Mouse (Mus musculus): ENCODE results near the gene Mrgprh. TPM values are rescaled to one million over a fixed set of nuclear protein-coding genes. Genes with fewer than 3 reads are reported as not detected.

Mrgprh gene
- not detected in 2 replicates for polyA plus RNA-seq (2021; fragmentation: Nextera tagmentation)
- long read RNA-seq, experiment 1, result 0 reads
- long read RNA-seq, experiment 2, result 0 reads

GRCm38 (mm10) chr17:12875734-12876133 lies at the start of gene Mrgprh:
Gene Mrgprh (plus strand): TSS chr17:12876034.

GRCm38 (mm10) chr17:12868043-12868442 lies 7.8 kb upstream of the Mrgprh start, which contains the start of gene Mas1:
Gene Mas1 (minus strand): TSS chr17:12868143.

GRCm38 (mm10) chr17:12909361-12910280 lies 33.8 kb downstream of the Mrgprh start, which contains the start of gene Pnldc1:
Gene Pnldc1 (minus strand): TSS chr17:12910230.

DNA sequence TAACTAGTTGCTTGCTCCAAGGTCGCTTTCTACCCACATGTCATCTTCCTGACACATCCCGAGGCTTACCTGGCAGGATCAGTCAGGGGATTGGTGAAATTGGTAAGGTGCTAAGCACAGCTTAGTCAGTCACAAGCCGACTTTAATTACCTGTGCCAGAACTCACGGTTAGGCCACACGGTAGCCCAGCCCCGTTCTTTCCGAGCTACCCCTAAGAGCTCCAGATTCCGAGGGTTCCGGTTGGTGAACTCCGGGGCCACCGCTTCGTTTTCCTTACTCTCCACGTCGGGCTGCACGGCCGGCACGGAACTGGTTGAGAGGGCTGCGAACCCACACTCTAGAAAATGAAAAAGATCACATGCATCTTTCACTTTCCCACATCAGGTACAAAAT lies 39.6 kb downstream of the Mrgprh start, which contains the start of gene Tcp1:
TSS of gene Tcp1 (plus strand) at position 214 of the 393 bp plus-strand sequence.

GRCm38 (mm10) chr17:12915881-12916583 lies 40.2 kb downstream of the Mrgprh start, which contains the start of gene Mrpl18:
Gene Mrpl18 (minus strand): TSS chr17:12916345.

Small RNA genes lying within 50 kb of the gene (microRNA-seq; reads per million reads assigned to microRNA genes)
- not detected for gene Gm24085

Other genes with a start within 250 kb of the Mrgprh start
- 0.79 TPM in 1 of 2 replicates, not detected in the other for gene Slc22a1, start 200.2 kb upstream of the Mrgprh start, polyA plus RNA-seq (2021; fragmentation: Nextera tagmentation)
- gene Igf2r, start 106.4 kb upstream of the Mrgprh start, polyA plus RNA-seq (2021; fragmentation: Nextera tagmentation), result 2.6 and 3.0 TPM in 2 replicates
- gene Mas1, start 7.9 kb upstream of the Mrgprh start, polyA plus RNA-seq (2021; fragmentation: Nextera tagmentation), result 28.0 and 35.5 TPM in 2 replicates
- gene Pnldc1, start 34.2 kb downstream of the Mrgprh start, polyA plus RNA-seq (2021; fragmentation: Nextera tagmentation), result 0.31 and 0.90 TPM in 2 replicates
- gene Tcp1, start 39.7 kb downstream of the Mrgprh start, polyA plus RNA-seq (2021; fragmentation: Nextera tagmentation), result 191 and 205 TPM in 2 replicates
- gene Mrpl18, start 40.3 kb downstream of the Mrgprh start, polyA plus RNA-seq (2021; fragmentation: Nextera tagmentation), result 140 and 143 TPM in 2 replicates
- gene Acat3, start 64.6 kb downstream of the Mrgprh start, polyA plus RNA-seq (2021; fragmentation: Nextera tagmentation), result 3.1 and 4.7 TPM in 2 replicates
- gene Acat2, start 84.7 kb downstream of the Mrgprh start, polyA plus RNA-seq (2021; fragmentation: Nextera tagmentation), result 36.6 and 45.0 TPM in 2 replicates
- gene Wtap, start 118.1 kb downstream of the Mrgprh start, polyA plus RNA-seq (2021; fragmentation: Nextera tagmentation), result 52.3 and 72.0 TPM in 2 replicates
- 249 and 282 TPM in 2 replicates for gene Sod2, start 130.8 kb downstream of the Mrgprh start, polyA plus RNA-seq (2021; fragmentation: Nextera tagmentation)
- gene Gpr31b, start 176.3 kb downstream of the Mrgprh start, polyA plus RNA-seq (2021; fragmentation: Nextera tagmentation), result not detected in 2 replicates
- 0.14 and 0.31 TPM in 2 replicates for gene Tcp10b, start 185.1 kb downstream of the Mrgprh start, polyA plus RNA-seq (2021; fragmentation: Nextera tagmentation)

All from layer of hippocampus, adult 6 months (tissue).